Mouse (Mus musculus) hindbrain, embryonic 13.5 days (tissue): ENCODE results near the gene Mrpl52. TPM values are rescaled to one million over a fixed set of nuclear protein-coding genes. Genes with fewer than 3 reads are reported as not detected.
A peak's percentile ranks its signal among the peaks of the same experiment; 100 is the strongest.

Experiments
- ATAC-seq: fragments of 200-750 bp; cut with Nextera tagmentation; 2 replicates; pipeline ENCODE4 v1.8.0; 2017; ENCODE audit warnings: moderate TSS enrichment; ENCODE audit not compliant: low FRiP score
- H3K27ac ChIP-seq: fragments of 300-500 bp; sonication (generic); 2 replicates; pipeline ENCODE4 v1.5.1; 2015; ENCODE audit warnings: inconsistent platforms, mild to moderate bottlenecking, moderate library complexity
- H3K27me3 ChIP-seq: fragments of 300-500 bp; sonication (generic); 2 replicates; pipeline ENCODE4 v1.6.1; 2015; ENCODE audit warnings: mild to moderate bottlenecking, inconsistent platforms
- H3K36me3 ChIP-seq: fragments of 300-500 bp; sonication (generic); 2 replicates; pipeline ENCODE4 v1.6.1; 2015; ENCODE audit warnings: mild to moderate bottlenecking, inconsistent platforms
- H3K4me1 ChIP-seq: fragments of 300-500 bp; sonication (generic); replicated peaks from 2 replicates; pipeline ENCODE4 v1.6.1; 2015; ENCODE audit warnings: inconsistent platforms
- H3K4me2 ChIP-seq: fragments of 300-500 bp; sonication (generic); 2 replicates; pipeline ENCODE4 v1.6.1; 2015; ENCODE audit warnings: inconsistent platforms, mild to moderate bottlenecking, moderate library complexity
- H3K4me3 ChIP-seq: fragments of 300-500 bp; sonication (generic); 2 replicates; pipeline ENCODE4 v1.5.1; 2015; ENCODE audit warnings: mild to moderate bottlenecking, inconsistent platforms
- H3K9ac ChIP-seq: fragments of 300-500 bp; sonication (generic); 2 replicates; pipeline ENCODE4 v1.6.1; 2015; ENCODE audit warnings: mild to moderate bottlenecking, inconsistent platforms
- H3K9me3 ChIP-seq: fragments of 300-500 bp; sonication (generic); 2 replicates; pipeline ENCODE4 v1.6.1; 2016; ENCODE audit warnings: inconsistent platforms
- WGBS: fragments of 180-500 bp; shearing (Covaris S2); methylation state at CpG from one replicate; pipeline ENCODE4 v1.1.7; 2015; 5-methylcytosine and 5-hydroxymethylcytosine counted together
- polyA plus RNA-seq: library from polyadenylated mRNA; unstranded; fragments of >200 nt; fragmentation: Nextera tagmentation; extraction: Ambion mirVana; gene quantifications from 2 replicates; pipeline ENCODE4 v1.2.1, GENCODE M21; 2015

The Mrpl52 gene
- polyA plus RNA-seq, 1 experiment from 2014 or later: 298 TPM

DNA sequence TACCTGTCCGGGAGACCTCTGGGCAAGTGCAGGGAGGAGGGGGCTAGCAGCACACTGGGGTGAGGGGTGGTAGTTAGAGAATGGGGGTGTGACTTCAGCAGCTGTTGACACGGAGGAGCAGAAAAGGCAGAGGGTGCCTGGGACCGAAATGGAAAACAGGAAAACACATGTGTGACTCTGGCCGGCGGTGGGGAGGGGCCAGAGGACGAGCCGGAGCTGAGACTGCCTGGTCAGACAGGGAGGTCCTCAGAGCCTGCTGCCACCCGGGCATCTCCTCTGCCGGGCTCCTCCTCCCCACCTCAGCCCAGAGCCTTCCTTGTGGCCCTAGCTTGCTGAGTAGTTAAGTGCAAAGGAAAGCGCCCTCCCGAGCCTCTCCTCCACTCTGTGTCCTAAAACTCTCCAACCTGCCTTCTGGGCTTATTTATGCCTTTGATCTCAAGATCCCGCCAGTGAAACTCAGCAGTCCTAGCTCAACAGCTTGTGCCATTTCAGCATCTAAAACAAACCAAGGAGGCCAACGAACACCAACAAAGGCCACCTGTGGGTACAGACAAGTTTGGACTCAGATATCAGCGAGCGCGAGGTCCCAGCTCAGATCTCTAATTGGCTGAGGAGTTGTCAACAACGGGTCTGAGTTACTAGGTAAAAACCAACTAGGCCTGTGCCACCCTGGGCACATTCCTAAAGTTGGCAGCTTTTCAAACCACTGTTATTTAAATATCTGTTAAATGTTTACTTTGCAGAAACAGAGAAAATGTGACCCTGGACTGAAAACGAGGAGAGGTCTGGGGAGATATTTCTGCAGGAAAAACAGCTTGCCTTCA is 12.6 kb upstream of the Mrpl52 start:
- ATAC-seq: no peak
- Histone ChIP-seq H3K36me3 (no peaks in the 10 kb centered on the region), H3K27ac (no peak overlapping the region), H3K27me3 (peaks cover 50% of the 10 kb centered on the region), H3K4me1 (peaks cover 21% of the 10 kb centered on the region), H3K4me3 (no peak overlapping the region), H3K4me2 (0 out of 2 replicates have a peak overlapping the region, but pooled peaks have one; percentile 4), H3K9ac (no peak overlapping the region), H3K9me3 (no peaks in the 10 kb centered on the region)
- 10% methylated on average over 18 of the region's 18 CpGs for WGBS

DNA sequence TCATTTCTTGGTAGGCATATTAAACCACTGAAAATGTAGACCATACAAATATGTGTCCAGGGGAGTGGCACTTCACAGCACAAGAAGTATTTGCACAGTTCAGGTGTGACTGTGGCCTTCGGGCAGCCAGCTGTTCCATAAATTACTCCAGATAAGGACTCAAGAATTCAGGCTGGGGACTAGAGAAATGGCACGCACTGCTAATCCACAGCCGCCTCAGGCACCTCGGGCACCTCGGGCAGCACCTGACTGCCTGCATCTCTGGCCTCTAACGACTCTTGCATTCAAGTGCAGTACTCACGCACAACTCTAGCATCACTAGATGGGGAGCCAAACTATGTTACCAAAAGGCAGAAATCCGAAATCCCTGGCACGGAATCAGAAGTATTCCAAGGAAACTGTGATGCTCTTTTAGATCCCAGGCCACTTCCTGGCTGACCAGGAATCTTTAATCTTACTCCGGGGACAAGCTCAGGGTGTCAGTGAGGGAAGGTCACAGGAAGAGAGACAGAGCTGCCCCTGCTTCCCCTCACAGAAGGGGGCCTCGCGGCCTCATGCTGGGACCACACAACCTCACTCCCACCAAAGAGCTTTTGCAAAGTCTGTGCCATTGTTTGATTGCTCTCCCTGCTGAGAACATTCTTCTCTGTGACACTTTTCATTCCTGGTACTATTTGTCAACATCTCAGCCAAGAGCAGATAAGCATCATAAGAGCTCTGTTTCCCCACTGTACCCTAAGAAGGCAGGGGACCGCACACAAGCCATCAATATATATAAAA is 11.3 kb upstream of the Mrpl52 start:
- H3K4me2 ChIP-seq: no peak overlapping the region
- no peak overlapping the region for H3K9ac ChIP-seq
- H3K9me3 ChIP-seq: no peaks in the 10 kb centered on the region
- H3K4me3 ChIP-seq: no peak overlapping the region
- H3K4me1 ChIP-seq: peaks cover 14% of the 10 kb centered on the region
- ATAC-seq: no peak
- 11% methylated on average over 13 of the region's 13 CpGs for WGBS
- no peaks in the 10 kb centered on the region for H3K36me3 ChIP-seq
- H3K27me3 ChIP-seq: peaks cover 50% of the 10 kb centered on the region
- H3K27ac ChIP-seq: no peak overlapping the region

DNA sequence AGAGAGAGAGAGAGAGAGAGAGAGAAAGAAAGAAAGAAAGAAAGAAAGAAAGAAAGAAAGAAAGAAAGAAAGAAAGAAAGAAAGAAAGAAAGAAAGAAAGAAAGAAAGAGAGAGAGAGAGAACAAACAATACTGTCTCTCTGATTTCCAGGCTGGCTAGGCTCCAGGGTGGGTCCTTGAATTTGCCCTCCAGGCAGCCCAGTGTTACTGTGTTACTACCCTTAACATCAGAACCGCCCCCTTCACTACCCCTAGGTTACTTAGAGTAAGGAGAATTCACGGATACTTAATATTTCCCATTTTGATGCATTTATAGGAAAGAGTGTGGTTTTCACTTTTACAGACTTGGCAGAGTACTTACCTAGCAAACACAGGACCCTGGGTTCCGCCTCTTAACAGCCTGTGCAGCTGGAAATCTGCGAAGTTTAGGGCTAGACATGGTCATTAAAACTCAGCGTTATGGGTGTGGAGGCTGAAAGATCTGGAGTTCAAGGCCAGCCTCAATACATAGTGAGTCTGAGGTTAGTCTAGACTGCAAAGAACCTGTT is 10.4 kb upstream of the Mrpl52 start:
- Histone ChIP-seq H3K4me3 (no peak overlapping the region), H3K9me3 (no peaks in the 10 kb centered on the region), H3K36me3 (no peaks in the 10 kb centered on the region), H3K27me3 (peaks cover 50% of the 10 kb centered on the region), H3K4me2 (no peak overlapping the region), H3K9ac (no peak overlapping the region), H3K27ac (no peak overlapping the region), H3K4me1 (peaks cover 12% of the 10 kb centered on the region)
- ATAC-seq: no peak
- WGBS: 33% methylated on average over 5 of the region's 5 CpGs

DNA sequence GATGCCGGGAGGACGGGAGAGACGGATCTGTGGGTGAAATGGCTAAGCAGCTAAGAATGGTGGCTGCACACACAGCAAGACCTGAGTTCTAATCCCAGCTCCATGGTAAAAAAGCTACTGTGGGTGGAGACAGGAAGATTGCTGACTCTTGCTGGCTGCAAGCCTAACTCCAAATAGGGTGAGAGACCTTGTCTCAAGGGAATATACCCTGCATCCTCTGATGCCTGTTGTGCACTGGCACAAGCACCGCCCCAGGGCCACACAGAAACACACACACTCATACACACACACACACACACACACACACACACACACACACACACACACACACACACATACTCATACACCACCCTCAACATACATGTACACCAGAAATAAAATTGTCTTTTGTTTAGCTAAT is 9.9 kb upstream of the Mrpl52 start:
- H3K27me3 ChIP-seq: peaks cover 50% of the 10 kb centered on the region

DNA sequence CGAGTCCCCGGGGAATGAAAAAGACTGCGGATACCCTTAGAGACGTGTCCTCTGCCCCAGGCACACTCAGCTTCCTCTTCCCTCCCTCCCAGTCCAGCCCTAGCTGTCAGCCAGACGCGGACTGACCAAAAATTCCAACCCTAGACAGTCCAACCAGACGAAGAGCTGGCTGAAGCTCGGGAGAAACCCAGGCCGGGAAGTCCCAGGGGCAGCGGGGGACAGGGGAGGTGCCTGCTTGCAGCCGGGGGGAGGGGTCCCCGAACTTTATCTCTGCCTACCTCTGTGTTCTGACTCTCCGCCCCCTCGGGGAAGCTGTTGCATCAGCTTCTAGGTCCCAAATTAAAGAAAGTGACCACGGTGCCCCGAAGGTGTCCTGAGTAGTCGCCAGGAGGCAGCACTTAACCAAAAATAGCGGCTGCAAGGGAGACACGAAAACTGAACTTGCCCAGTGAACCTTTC is 9.1 kb upstream of the Mrpl52 start, which contains the start of gene Slc7a7:
Gene Slc7a7 (minus strand): TSS at position 158 of the 459 bp plus-strand sequence.
- H3K4me2 ChIP-seq: peak within 1 kb of the TSS; percentile 18
- no peak for ATAC-seq
- WGBS: 2% methylated on average over 19 of the region's 19 CpGs

More for the DNA sequence above, 9.9 kb upstream of the Mrpl52 start:
- Histone ChIP-seq H3K4me2 (no peak overlapping the region), H3K36me3 (no peaks in the 10 kb centered on the region), H3K9ac (no peak overlapping the region), H3K9me3 (no peaks in the 10 kb centered on the region), H3K4me1 (peaks cover 12% of the 10 kb centered on the region), H3K27ac (no peak overlapping the region), H3K4me3 (no peak overlapping the region)
- no peak for ATAC-seq
- WGBS: 57% methylated on average over 4 of the region's 4 CpGs

DNA sequence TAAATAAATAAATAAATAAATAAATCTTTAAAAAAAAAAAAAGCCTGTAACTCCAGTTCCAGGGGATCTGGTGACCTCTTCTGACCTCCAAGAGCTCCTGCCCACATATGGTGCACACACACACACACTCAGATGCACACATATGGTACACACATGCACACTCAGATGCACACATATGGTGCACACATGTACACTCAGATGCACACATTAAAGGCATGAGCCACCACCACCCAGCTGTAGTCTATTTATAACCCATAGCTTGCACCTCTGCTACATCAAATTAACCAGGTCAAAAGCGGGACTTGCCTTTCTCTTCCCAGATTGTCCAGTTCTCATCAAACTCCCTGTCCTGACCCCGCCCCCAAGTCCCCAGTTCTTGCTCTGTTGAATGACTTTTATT is 5.7 kb upstream of the Mrpl52 start:
- Histone ChIP-seq H3K4me2 (no peak overlapping the region), H3K9ac (no peak overlapping the region), H3K27ac (no peak overlapping the region), H3K4me1 (peaks cover 6% of the 10 kb centered on the region), H3K36me3 (no peaks in the 10 kb centered on the region), H3K9me3 (no peaks in the 10 kb centered on the region), H3K4me3 (no peak overlapping the region), H3K27me3 (peaks cover 19% of the 10 kb centered on the region)
- 74% methylated on average over 2 of the region's 2 CpGs for WGBS
- ATAC-seq: no peak

More for the DNA sequence above, 9.1 kb upstream of the Mrpl52 start, which contains the start of gene Slc7a7:
- Histone ChIP-seq H3K36me3 (no peaks in the 10 kb centered on the region), H3K4me1 (peaks cover 12% of the 10 kb centered on the region), H3K4me3 (0 out of 2 replicates have a peak within 1 kb of the TSS, but pooled peaks have one; percentile 8), H3K9me3 (no peaks in the 10 kb centered on the region), H3K27me3 (peaks cover 47% of the 10 kb centered on the region), H3K9ac (no peak within 1 kb of the TSS), H3K27ac (no peak within 1 kb of the TSS)

DNA sequence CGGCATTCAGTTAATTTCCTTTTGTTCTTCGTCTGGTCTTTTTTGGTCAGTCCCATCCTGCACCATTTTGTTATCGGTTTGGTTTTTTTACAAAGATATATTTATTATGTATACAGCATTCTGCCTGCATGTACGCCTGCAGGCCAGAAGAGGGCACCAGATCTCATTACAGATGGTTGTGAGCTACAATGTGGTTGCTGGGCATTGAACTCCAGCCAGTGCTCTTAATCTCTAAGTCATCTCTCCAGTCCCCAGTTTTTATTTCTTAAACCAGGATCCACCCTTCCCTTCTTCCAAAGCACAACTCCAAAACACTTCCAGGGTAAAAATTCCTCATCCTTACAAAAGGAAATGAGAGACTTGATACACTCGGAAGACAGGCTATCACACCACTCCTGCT is 3.3 kb upstream of the Mrpl52 start:
- Histone ChIP-seq H3K27me3 (no peaks in the 10 kb centered on the region), H3K4me1 (peaks cover 22% of the 10 kb centered on the region), H3K4me2 (no peak overlapping the region), H3K4me3 (no peak overlapping the region), H3K9ac (no peak overlapping the region), H3K36me3 (no peaks in the 10 kb centered on the region), H3K27ac (no peak overlapping the region), H3K9me3 (no peaks in the 10 kb centered on the region)
- ATAC-seq: no peak
- 66% methylated on average over 5 of the region's 5 CpGs for WGBS

DNA sequence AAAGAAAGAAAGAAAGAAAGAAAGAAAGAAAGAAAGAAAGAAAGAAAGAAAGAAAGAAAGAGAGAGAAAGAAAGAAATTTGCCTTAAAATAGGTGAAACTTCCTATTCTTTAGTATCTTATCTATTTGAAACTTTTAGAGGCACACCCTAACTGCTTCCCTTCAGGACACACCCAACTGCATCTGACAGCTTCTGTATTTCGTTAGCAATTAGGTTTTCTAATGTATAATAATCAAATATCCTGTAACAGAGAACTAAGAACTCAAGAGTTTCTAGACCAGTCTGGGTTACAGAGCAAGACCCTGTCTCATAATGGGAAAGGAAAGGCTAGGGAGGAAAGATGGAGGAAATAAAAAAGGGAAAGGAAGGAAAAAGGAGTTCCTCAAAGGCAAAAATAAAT is 2.1 kb upstream of the Mrpl52 start:
- ATAC-seq: no peak
- H3K36me3 ChIP-seq: peaks cover 6% of the 10 kb centered on the region; the same call in 1 of the 2 replicates
- H3K27me3 ChIP-seq: no peaks in the 10 kb centered on the region
- peaks cover 28% of the 10 kb centered on the region for H3K4me1 ChIP-seq
- no peak overlapping the region for H3K4me2 ChIP-seq
- no peak overlapping the region for H3K4me3 ChIP-seq
- H3K9ac ChIP-seq: no peak overlapping the region
- 83% methylated on average over 1 of the region's 1 CpGs for whole genome bisulfite sequencing
- H3K9me3 ChIP-seq: no peaks in the 10 kb centered on the region
- no peak overlapping the region for H3K27ac ChIP-seq

DNA sequence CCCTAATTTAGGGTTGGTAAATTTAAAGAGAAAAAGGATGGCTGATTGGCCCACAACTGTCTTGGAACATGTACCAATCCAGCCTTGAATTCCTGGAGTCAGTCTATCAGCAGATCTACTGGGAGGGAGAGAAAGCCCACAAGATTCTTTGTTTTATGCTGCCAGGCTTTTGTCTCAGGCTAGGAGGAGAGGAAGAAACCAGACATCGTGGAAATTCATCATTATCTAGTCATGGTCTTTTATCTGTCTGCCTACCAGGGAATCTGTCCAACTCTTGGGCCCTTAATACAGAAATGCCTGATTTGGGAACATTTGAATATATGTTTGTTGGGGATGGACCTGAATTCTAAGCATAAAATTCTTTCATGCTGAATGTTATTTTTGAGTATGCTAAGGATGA is 1.2 kb upstream of the Mrpl52 start:
- 0 out of 2 replicates have a peak overlapping the region, but pooled peaks have one; percentile 88 for H3K4me3 ChIP-seq
- H3K9ac ChIP-seq: no peak overlapping the region
- peaks cover 37% of the 10 kb centered on the region for H3K4me1 ChIP-seq
- no peak overlapping the region for H3K27ac ChIP-seq
- WGBS: 94% methylated on average over 1 of the region's 1 CpGs
- H3K27me3 ChIP-seq: no peaks in the 10 kb centered on the region
- peaks cover 8% of the 10 kb centered on the region; the same call in 1 of the 2 replicates for H3K36me3 ChIP-seq
- H3K4me2 ChIP-seq: peak overlapping the region; percentile 67
- no peaks in the 10 kb centered on the region for H3K9me3 ChIP-seq
- no peak for ATAC-seq

DNA sequence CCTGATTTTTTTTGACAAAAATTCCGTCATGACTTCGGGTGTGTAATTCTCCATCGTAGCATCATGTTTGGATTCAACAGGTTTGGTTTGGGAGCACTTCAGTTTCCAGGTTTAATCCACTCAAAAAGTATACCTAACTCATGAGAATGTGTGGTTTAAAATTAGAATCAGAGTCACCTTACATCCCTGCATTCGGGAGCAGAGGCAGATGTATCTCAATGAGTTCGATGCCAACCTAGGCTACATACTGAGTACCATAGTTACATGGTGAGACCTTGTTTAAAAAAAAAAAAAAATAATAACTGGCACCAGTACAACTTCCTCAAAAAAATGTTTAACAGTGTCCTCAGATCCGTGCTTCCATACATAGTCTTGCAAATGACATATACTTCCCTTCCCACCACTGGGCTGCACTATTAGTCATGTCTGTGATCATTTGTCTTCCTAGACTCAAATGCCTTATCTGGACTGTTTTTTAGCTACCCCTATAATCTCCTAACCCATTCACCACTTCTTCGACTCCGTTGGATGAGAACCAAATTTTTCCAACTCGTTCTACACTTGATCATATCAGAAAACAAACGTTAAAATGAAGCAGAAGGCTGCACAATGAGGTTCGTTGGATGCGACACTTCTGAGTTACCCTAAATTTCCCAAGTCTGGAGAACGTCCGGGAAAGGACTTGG is 563 bp upstream of the Mrpl52 start:
- H3K4me2 ChIP-seq: peak overlapping the region; percentile 67
- H3K4me1 ChIP-seq: peaks cover 44% of the 10 kb centered on the region
- peak overlapping the region; percentile 91 for H3K9ac ChIP-seq
- peak overlapping the region; percentile 88 for H3K4me3 ChIP-seq
- peaks cover 8% of the 10 kb centered on the region; the same call in 1 of the 2 replicates for H3K36me3 ChIP-seq
- ATAC-seq: peak; percentile 44; the same call in 1 of the 2 replicates
- no peaks in the 10 kb centered on the region for H3K27me3 ChIP-seq
- peak overlapping the region; percentile 94 for H3K27ac ChIP-seq
- 32% methylated on average over 14 of the region's 14 CpGs for WGBS
- no peaks in the 10 kb centered on the region for H3K9me3 ChIP-seq

DNA sequence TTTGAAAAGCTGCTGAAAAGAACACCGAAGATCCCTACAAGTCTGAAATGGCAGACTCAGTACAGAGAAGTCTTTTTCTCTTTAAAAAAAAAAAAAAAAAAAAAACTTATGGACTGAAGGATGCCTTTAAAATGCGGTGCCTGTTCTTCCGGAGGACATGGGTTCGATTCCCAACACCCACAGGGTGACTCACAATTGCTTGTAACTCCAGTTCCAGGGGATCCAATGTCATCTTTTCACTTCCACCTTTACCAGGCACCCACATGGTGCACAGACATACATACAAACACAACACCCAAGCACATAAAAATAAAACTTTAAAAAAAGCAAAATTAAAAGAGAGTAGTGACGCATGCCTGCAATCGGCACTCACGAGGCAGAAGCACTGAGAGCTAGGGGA is 987 bp downstream of the Mrpl52 start:
- peaks cover 12% of the 10 kb centered on the region for H3K27me3 ChIP-seq
- H3K9me3 ChIP-seq: no peaks in the 10 kb centered on the region
- no peak for ATAC-seq
- peak overlapping the region; percentile 67 for H3K4me2 ChIP-seq
- 93% methylated on average over 7 of the region's 7 CpGs for WGBS
- peak overlapping the region; percentile 88 for H3K4me3 ChIP-seq
- peaks cover 8% of the 10 kb centered on the region; the same call in 1 of the 2 replicates for H3K36me3 ChIP-seq
- peaks cover 59% of the 10 kb centered on the region for H3K4me1 ChIP-seq
- H3K9ac ChIP-seq: peak overlapping the region; percentile 91
- no peak overlapping the region for H3K27ac ChIP-seq
